In genomic region chr10:70095031-70095470, GRCm38 (mm10) we compare ENCODE assay signal across 8 mouse cellular contexts. TPM values are rescaled to one million over a fixed set of nuclear protein-coding genes. Genes with fewer than 3 reads are reported as not detected.
DNase-seq lines count a peak whose midpoint lies in the region; ATAC-seq and TF ChIP-seq lines count a peak whose summit lies in the region.

No protein-coding gene starts in this region.

- no peak for TF ChIP-seq POLR2A in bone marrow, adult 2 months (IDR thresholded peaks at IDR 0.05; ENCODE audit: borderline replicate concordance, control insufficient read depth, low read depth, low read length)

- H3K36me3 ChIP-seq in forebrain, postnatal 0 days (ENCODE audit: insufficient read depth), result no peaks in the 10 kb centered on the region
- no peaks in the 10 kb centered on the region for H3K36me3 ChIP-seq in hindbrain, embryonic 10.5 days
- H3K36me3 ChIP-seq in limb, embryonic 12.5 days, result no peaks in the 10 kb centered on the region
- no peaks in the 10 kb centered on the region for H3K36me3 ChIP-seq in midbrain, embryonic 12.5 days
- no peaks in the 10 kb centered on the region for H3K36me3 ChIP-seq in splenic B cell, adult 2 months (ENCODE audit: control insufficient read depth, insufficient read depth, low read length, poor library complexity, severe bottlenecking)

- H3K4me3 ChIP-seq in bone marrow, adult 2 months (replicated peaks; ENCODE audit: control insufficient read depth, low read depth, low read length), result peak overlapping the region; percentile 81
- H3K4me3 ChIP-seq in forebrain, postnatal 0 days (ENCODE audit: low read depth, low read length), result peak overlapping the region; percentile 42
- H3K4me3 ChIP-seq in hindbrain, embryonic 10.5 days, result peak overlapping the region; percentile 63
- peak overlapping the region; percentile 47 for H3K4me3 ChIP-seq in limb, embryonic 12.5 days (replicated peaks)
- peak overlapping the region; percentile 49 for H3K4me3 ChIP-seq in midbrain, embryonic 12.5 days

- WGBS in bone marrow, adult 2 months, result under 1% methylated on average over 14 of the region's 14 CpGs
- 2% methylated on average over 14 of the region's 14 CpGs for WGBS in forebrain, postnatal 0 days
- under 1% methylated on average over 14 of the region's 14 CpGs for WGBS in hindbrain, embryonic 10.5 days
- under 1% methylated on average over 14 of the region's 14 CpGs for WGBS in limb, embryonic 12.5 days
- under 1% methylated on average over 14 of the region's 14 CpGs for WGBS in midbrain, embryonic 12.5 days

- H3K4me2 ChIP-seq in forebrain, postnatal 0 days (ENCODE audit: low read depth), result peak overlapping the region; percentile 90
- H3K4me2 ChIP-seq in limb, embryonic 12.5 days, result peak overlapping the region; percentile 85
- H3K4me2 ChIP-seq in midbrain, embryonic 12.5 days (replicated peaks), result peak overlapping the region; percentile 64

- TF ChIP-seq CTCF in bone marrow, adult 2 months (IDR thresholded peaks at IDR 0.05; ENCODE audit: control insufficient read depth, insufficient read depth, low read length), result no peak
- no peak for TF ChIP-seq CTCF in forebrain, postnatal 0 days (IDR thresholded peaks at IDR 0.05; ENCODE audit: low read depth)

- peak overlapping the region; percentile 6; the same call in 1 of the 2 replicates for H3K9ac ChIP-seq in forebrain, postnatal 0 days
- peak overlapping the region; percentile 54 for H3K9ac ChIP-seq in limb, embryonic 12.5 days (replicated peaks)
- peak overlapping the region; percentile 46; the same call in 1 of the 2 replicates for H3K9ac ChIP-seq in midbrain, embryonic 12.5 days (replicated peaks)

- H3K9me3 ChIP-seq in forebrain, postnatal 0 days (ENCODE audit: low read length), result no peaks in the 10 kb centered on the region
- no peaks in the 10 kb centered on the region for H3K9me3 ChIP-seq in hindbrain, embryonic 10.5 days
- no peaks in the 10 kb centered on the region for H3K9me3 ChIP-seq in limb, embryonic 12.5 days
- no peaks in the 10 kb centered on the region for H3K9me3 ChIP-seq in midbrain, embryonic 12.5 days

- peaks cover 3% of the 10 kb centered on the region for H3K4me1 ChIP-seq in bone marrow, adult 2 months (ENCODE audit: control insufficient read depth, insufficient read depth, low read length)
- H3K4me1 ChIP-seq in forebrain, postnatal 0 days (ENCODE audit: insufficient read depth), result peaks cover 12% of the 10 kb centered on the region; the same call in 1 of the 2 replicates
- peaks cover 52% of the 10 kb centered on the region for H3K4me1 ChIP-seq in hindbrain, embryonic 10.5 days (replicated peaks)
- peaks cover 30% of the 10 kb centered on the region for H3K4me1 ChIP-seq in limb, embryonic 12.5 days (replicated peaks)
- H3K4me1 ChIP-seq in midbrain, embryonic 12.5 days, result peaks cover 36% of the 10 kb centered on the region

- DNase-seq in cerebellum, postnatal 10 days, result peak; percentile 19 to 25
- DNase-seq in cerebellum, adult 9-10 months, result no peak
- peak; percentile 25 for DNase-seq in forebrain, postnatal 0 days
- DNase-seq in hindbrain, embryonic 10.5 days (ENCODE audit: low spot score), result peak; percentile 70
- DNase-seq in splenic B cell, adult 2 months (ENCODE audit: low read depth, low spot score), result peak; percentile 50

- no peak for ATAC-seq in forebrain, postnatal 0 days
- ATAC-seq in limb, embryonic 12.5 days (ENCODE audit: insufficient number of reproducible peaks, insufficient read depth, low FRiP score, low TSS enrichment, low read depth), result peak; percentile 67
- ATAC-seq in midbrain, embryonic 12.5 days (ENCODE audit: low FRiP score, low read depth), result peak; percentile 42

- peak overlapping the region; percentile 56 for H3K27ac ChIP-seq in bone marrow, adult 2 months (ENCODE audit: control insufficient read depth, insufficient read depth, low read depth, low read length, poor library complexity)
- H3K27ac ChIP-seq in forebrain, postnatal 0 days (ENCODE audit: low read depth, low read length), result no peak overlapping the region; the same call in 1 of the 2 replicates
- H3K27ac ChIP-seq in hindbrain, embryonic 10.5 days, result peak overlapping the region; percentile 96
- peak overlapping the region; percentile 93 for H3K27ac ChIP-seq in limb, embryonic 12.5 days
- peak overlapping the region; percentile 39; the same call in 1 of the 2 replicates for H3K27ac ChIP-seq in midbrain, embryonic 12.5 days (replicated peaks)

- H3K27me3 ChIP-seq in forebrain, postnatal 0 days (ENCODE audit: insufficient read depth, low read length), result no peaks in the 10 kb centered on the region
- no peaks in the 10 kb centered on the region for H3K27me3 ChIP-seq in hindbrain, embryonic 10.5 days (ENCODE audit: insufficient read depth, poor library complexity, severe bottlenecking)
- H3K27me3 ChIP-seq in limb, embryonic 12.5 days, result no peaks in the 10 kb centered on the region
- H3K27me3 ChIP-seq in midbrain, embryonic 12.5 days, result no peaks in the 10 kb centered on the region
- H3K27me3 ChIP-seq in splenic B cell, adult 2 months (ENCODE audit: control insufficient read depth, insufficient read depth, low read length, poor library complexity, severe bottlenecking), result no peaks in the 10 kb centered on the region

RNA-seq across cellular contexts. Expression of gene Ccdc6, which starts 1.9 kb away (rescaled TPM):
- polyA plus RNA-seq in bone marrow, adult 2 months (2011; ENCODE audit: insufficient read depth, insufficient read length, low replicate concordance, missing spikeins), result 17.0 and 19.1 TPM in 2 replicates
- 24.4 and 34.2 TPM in 2 replicates for total RNA-seq in forebrain, postnatal 0 days (2014; rRNA removed)
- 16.1 and 20.8 TPM in 2 replicates for polyA plus RNA-seq in forebrain, postnatal 0 days (2015; fragmentation: Nextera tagmentation; extraction: Ambion mirVana)
- 14.2 and 18.2 TPM in 2 replicates for polyA plus RNA-seq in hindbrain, embryonic 10.5 days (2016; fragmentation: Nextera tagmentation; extraction: Ambion mirVana)
- polyA plus RNA-seq in limb, embryonic 12.5 days (2016; fragmentation: Nextera tagmentation; extraction: Ambion mirVana), result 14.3 and 15.5 TPM in 2 replicates
- polyA plus RNA-seq in midbrain, embryonic 12.5 days (2016; fragmentation: Nextera tagmentation; extraction: Ambion mirVana), result 16.2 and 17.1 TPM in 2 replicates
